Mouse (Mus musculus) adrenal gland, adult (tissue): ENCODE results near the gene Bloc1s4.

ENCODE experiments used
- DNase-seq, 2 experiments: peaks; one replicate each; pipeline ENCODE4 v3.0.0; 2022 to 2023; ENCODE audit warnings: low spot score in 1 of 2; ENCODE audit not compliant: inconsistent age in 2 of 2

Gene Bloc1s4

DNA sequence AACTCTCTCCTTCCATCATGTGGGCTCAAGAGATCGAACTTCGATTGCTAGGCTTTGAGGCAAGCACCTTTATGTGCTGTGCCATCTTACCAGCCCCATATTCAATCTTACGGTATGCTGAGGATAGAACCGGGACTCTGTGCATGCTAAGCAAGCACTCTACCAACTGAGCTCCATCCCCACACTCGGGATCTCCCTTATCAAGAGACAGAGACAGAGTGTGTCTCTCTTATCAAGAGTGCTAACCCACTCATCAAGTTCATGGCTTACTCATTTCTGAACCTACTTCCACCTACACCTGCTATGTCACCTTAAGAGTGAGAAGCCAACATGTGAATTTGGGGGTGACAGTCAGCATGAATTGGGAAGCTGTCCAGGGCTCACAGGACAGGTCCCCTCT is 28.2 kb downstream of the Bloc1s4 start:
- peak in 1 of 2 experiments; percentile 35 for DNase-seq

DNA sequence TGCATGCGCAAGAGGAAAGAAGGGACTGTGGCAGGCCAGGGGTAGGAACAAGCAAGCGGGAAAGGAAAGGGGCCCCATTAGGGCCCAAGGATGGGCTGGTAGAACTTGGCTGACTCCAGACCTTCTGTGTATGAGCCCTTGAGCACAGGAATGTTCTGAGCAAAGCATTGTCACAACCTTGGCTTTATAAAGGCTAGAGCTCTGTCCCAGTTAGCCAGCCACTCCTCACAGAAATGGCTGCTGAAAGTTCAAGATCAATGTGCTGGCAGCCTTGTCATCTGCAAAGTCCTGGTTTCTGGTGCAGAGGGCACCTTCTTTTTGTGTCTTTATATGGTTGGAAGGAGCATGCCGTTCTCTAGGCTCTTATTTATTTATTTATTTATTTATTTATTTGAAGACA is 28.8 kb downstream of the Bloc1s4 start:
- DNase-seq, result peak in 1 of 2 experiments; percentile 88

DNA sequence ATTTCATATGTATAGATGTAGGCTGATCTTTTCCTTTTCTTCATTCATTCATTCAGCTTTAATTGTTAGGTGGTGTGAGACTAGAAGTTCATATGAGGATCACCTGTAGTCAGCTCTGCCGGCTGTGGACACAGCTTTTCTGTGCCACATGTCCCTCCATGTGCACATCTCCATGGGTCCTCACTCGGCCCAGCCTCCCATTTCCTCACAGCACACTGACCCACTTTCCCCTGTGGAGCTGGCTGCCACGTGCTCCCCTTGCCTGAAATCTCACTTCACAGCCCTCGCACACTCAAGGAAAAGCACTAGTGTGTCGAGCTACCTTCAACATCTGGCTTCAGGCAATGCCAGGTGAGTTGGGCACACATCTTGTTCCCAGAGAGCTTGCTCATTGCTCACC is 29.3 kb downstream of the Bloc1s4 start:
- no peak for DNase-seq

DNA sequence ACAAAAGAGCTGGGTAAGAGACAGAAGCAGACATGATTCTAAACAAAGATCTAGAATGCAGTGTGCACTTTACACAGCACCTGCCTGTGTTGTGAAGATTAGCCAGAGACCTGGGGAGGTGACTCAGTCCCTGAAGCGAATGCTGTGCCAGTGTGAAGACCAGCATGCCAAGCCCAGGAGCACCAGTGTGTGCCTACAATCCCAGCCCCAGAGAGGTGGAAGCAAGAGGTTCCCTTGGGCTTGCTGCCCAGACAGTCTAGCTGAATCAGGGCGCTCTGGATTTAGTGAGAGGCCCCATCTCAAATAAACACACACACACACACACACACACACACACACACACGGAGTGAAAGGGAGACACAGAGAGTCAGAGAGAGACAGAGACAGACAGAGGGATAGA is 30.6 kb downstream of the Bloc1s4 start:
- DNase-seq, result peak in 1 of 2 experiments; percentile 55

DNA sequence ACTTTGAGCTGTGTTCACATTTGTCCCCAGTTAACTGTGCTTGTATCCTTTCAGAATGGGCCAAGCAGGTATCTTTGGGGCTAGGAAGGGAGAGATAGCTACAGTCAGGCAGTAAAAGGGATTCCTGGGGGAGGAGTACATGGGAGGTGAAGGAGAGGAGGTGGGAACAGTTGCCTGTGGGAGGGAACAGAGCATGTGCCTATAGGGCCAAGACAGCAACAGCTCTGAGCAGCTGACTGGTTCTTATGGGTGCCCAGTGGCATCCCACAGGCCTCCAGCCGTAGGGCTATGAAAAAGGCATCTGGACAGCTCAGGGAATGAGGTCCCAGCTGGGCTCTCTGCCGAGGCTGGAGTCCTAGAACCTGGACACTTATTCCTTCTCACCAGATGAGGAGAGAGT is 31.6 kb downstream of the Bloc1s4 start:
- DNase-seq, result no peak

DNA sequence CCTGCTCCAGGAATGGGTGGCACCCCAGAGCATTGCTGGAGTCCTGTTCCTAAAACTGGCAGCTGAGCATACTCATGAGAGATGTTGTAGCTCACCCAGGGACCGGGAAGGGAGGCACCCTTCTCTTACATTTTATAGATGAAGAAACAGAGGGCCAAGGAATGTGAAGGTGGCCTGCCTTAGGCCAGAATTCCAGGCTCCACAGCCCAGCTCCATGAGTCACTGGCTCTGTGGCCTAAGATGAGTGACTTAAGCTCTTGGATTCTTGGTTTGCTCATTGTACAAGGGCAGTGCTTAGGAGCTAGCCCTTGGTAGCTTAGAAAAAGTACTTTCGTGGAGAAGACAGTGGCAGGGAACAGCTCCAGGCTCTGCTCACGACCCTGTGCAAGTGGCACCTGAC is 33.6 kb downstream of the Bloc1s4 start:
- DNase-seq, result no peak

DNA sequence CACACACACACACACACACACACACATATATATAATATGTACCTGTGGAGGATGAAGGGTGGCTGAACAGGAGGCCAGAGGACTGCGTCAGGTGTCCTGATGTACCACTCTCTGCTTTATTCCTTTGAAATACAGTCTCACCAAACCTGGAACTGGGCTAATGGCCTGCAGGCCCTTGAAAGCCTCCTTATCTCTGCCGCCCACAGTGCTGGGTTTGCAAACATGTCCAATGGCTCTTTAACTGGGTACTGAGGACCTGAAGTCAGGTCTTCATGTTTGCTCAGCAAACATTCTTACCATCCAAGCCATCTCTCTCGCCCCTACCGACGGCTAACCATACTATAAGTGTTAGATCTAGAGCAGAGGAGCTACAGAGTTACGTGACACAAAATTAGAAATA is 34.8 kb downstream of the Bloc1s4 start:
- DNase-seq, result peak in 1 of 2 experiments; percentile 67

DNA sequence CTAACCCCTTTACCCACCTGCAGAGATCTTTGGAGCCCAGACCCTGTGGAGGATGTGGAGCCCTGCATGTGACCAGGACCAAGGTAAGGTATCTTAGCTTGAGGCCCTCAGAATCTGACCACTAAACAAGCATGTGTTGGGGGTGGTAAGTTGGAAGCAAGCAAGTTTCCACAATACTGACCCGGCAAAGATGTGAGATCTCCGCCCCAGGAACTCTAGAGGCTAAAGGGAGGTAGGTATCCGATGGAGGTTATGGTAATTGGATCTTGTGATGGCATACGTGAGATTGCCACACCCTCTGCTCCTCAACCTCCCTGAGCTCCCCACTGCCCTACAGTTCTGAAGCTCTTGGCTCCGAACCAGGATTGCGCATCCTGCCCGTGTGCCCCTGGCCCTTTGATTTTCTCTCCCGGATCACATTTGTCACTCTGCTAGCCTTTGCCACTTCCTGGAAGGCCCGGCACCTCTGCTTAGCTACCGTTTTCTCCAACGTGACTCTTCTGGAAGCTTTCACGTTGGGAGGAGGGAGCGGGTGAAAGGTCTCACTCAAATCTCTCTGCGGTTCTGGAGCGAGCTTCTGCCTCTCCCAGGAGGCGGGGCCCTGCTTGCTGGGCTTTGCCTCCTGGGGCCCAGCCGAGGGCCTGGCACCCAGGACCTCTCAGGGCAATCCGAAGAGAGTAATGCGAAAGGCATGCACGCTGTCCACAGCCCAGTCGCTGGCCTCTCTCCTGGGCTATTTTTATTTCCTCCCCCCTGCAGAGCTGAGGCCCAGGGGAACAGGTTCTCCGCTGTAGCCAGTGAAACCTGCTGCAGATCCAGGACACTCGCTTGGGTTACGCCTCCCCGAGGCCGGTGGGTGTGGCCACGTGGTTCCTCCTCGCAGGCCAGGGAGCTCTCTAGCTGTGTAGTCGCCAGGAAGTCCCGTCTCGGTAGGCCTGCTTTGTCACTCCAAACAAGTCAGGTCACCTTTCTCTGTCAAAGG is 35.6 kb downstream of the Bloc1s4 start:
- DNase-seq, result peak; percentile 96 to 98

DNA sequence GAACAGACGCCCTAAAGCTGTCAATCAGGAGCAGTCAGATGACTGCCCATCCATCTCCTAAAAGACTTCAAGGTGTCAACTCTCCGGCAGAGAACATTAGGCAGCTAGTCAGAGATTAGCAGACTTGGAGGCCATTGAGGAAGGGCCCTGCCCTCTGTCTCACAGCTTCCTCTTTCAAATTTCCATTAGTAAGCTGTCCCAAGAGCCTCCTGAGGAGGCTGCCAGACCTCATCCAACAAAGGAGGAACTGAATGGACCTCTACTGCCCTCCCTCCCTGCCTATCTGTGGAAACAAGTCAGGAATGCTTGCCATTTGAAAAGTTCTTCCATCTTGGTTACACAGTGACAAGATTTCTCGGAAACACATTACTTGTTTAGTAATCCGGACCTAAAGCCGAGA is 36.6 kb downstream of the Bloc1s4 start:
- peak in 1 of 2 experiments; percentile 58 for DNase-seq

DNA sequence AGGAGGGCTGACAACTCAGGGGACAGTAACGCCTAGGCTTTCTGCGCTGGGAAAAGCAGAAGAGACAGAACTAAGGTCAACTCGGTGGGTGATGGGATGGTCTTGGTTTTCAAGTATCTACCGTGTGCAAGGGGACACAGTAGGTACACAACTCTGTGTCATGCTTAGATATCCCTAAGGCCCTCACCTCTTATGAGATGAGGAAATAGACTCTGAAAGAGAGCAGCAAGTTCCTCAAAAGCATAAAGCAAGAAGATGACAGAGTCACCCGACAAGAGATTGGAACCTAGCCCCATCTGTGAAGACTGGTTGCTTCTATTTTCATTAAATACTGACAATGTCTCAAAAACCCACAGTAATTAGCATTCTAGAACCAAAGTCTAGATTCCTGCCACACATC is 42.7 kb downstream of the Bloc1s4 start:
- no peak for DNase-seq

DNA sequence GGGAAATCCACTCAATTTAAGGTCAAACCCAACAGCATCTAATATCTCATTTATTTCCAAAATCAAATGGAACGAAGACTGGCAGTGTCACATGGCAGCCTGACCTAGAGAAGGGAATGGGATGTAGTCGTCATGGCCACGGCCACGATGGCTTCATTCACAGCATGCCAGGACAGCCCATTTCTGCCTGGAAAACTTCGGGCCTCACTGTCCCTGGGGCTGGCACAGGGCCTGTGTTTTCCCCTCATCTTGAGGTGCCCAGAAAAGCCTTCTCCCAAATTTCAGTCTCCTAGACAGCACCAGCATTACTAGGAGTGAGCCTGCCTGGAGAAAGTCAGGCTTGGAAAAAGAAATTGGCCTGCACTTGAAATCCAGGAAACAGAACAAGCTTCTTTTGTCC is 43.1 kb downstream of the Bloc1s4 start:
- no peak for DNase-seq

DNA sequence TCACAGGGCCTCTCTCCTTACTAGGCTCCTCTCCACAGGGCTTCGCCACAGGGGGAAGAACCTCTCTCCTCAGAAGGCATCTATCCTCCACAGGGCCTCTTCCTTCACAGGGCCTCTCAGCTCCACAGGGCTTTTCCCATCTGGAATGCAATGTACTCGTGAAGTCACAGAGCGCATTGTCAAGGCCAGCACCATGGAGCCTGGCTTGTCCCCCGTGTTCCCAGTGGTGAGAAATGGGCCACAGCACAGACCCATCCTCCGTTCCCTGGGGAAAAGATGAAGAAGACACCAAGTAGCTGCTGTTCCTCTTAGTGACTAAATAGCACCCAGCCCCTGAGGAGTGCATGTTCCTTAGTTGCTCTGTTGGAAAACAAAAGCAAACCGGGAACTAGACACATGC is 43.8 kb downstream of the Bloc1s4 start:
- DNase-seq, result peak; percentile 33 to 58

DNA sequence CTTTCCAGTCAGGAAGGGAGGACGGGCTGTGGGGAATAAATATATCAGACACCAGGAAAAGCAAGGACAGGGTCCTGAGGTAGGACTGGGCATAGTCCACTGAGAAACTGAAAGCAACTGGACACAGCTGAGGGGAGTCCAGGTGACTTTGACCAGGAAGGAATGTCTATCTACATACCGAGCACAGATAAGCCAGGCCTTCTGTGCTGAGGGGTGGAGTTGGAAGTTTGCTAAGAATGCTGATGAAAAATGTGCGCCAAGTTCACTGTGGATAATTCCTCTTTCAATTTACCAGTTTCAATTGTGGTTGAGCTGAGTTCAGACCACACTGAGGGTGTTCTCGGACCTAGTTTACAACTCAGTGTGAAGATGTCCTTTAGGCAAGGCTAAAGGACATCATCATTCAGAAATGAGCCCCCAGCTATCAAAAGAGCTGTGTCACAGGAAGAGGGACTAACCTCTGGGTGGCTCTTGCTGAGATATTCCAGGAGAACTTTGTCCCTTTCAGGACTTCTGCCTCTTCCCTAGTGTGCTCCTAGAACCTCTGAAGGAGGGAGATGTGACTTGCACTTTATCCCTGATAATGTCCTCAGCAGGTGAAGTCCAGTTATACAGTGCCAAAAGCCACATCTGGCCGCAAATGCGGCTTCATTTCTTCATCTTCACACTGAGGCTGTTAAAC is 47.4 kb downstream of the Bloc1s4 start:
- peak in 1 of 2 experiments; percentile 42 for DNase-seq

DNA sequence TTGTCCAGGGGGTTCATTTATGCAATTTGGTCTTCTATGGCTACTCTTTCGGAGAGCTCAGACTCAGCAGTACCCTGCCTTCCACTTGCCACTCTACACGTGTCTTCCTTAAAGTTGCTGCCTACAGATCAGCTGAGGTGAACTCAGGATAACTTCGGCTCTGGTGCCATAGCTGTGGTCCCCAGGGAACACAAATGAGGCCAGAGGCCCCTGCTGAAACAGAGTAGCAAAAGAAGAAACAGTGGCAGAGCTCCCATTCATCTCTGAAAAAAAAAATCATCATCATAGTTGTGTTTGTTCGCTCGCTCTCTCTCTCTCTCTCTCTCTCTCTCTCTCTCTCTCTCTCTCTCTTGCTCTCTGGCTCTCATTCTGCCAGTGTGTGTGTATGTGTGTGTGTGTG is 49.8 kb downstream of the Bloc1s4 start:
- no peak for DNase-seq

DNA sequence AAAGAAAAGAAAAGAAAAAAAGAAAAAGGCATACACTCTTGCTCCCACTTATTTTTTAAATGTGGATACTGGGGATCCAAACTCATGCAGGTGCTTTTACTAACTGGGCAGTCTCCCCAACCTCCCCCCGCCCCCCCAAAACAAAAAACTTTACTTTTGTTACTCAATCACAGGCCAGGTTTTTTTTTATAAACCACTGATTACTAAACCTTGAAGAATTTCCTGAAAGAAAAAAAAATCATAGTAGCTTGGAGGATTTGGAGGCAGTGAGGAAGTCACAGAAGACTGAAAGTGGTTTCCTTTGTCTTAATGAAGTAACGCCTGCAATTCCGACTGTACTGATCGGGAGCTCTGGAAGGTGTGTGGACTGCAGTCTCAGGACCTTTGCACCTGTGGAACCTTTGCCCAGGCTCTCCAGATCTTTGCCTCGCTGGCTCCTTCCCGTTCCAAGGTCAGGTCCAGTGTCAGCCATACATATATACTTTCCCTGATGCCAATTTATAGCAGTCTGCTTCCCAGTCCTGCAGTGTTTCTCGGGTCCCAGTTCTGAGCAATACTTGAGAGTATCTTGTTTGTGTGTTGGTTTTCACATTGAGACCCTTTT is 50.3 kb downstream of the Bloc1s4 start:
- DNase-seq, result peak in 1 of 2 experiments; percentile 53
